Mouse (Mus musculus): Measurements from ENCODE around the gene Gpt2.

GRCm38 (mm10) chr8:85559201-85559600 is 66.8 kb downstream of the Gpt2 start:
- TF ChIP-seq EP300 (IDR thresholded peaks at IDR 0.05; ENCODE audit: low read depth) = no peak
- no peak for TF ChIP-seq CTCF (IDR thresholded peaks at IDR 0.05; ENCODE audit: low read depth)

All from liver, embryonic 14.5 days (tissue).